Mouse (Mus musculus) lung, adult 2 months (tissue): Measurements from ENCODE around the gene Copb1.

Experiments
- CTCF ChIP-seq: fragments of 200-500 bp; IDR thresholded peaks from 2 replicates; pipeline ENCODE4 v1.5.1; 2011; ENCODE audit warnings: mild to moderate bottlenecking, low read length, control low read depth; ENCODE audit not compliant: insufficient read depth
- POLR2A ChIP-seq: fragments of 200-500 bp; IDR thresholded peaks from 2 replicates; pipeline ENCODE4 v1.6.1; 2011; ENCODE audit warnings: low read depth, mild to moderate bottlenecking, control low read depth, low read length, borderline replicate concordance; ENCODE audit errors: extremely low read depth

GRCm38 (mm10) chr7:114232982-114233381 lies 21.5 kb downstream of the Copb1 start:
- TF ChIP-seq CTCF = no peak
- no peak for TF ChIP-seq POLR2A
